Mouse (Mus musculus): Measurements from ENCODE around the gene Ank2.

GRCm38 (mm10) chr3:127452233-127452632 lies 46.9 kb downstream of the Ank2 start:
- no peak for TF ChIP-seq POLR2A (IDR thresholded peaks at IDR 0.05; ENCODE audit: extremely low read depth, insufficient read depth, low read length)
- TF ChIP-seq CTCF (IDR thresholded peaks at IDR 0.05; ENCODE audit: extremely low read depth, insufficient read depth, low read length): no peak

All from cortical plate, adult 2 months (tissue).